Mouse (Mus musculus) testis, adult 10 weeks (tissue): ENCODE measurements around the gene Gemin6. TPM values are rescaled to one million over a fixed set of nuclear protein-coding genes. Genes with fewer than 3 reads are reported as not detected.

Experiments
- polyA plus RNA-seq: library from polyadenylated mRNA; stranded (reverse); fragments of 350-450 nt; fragmentation: Illumina TruSeq; extraction: RNeasy Lipid Tissue Mini Kit (QIAGEN cat#74804); gene quantifications from one replicate; pipeline ENCODE4 v1.2.3, GENCODE M21; 2014; ENCODE audit warnings: low read depth, low replicate concordance

The Gemin6 gene
- 24.8 TPM for polyA plus RNA-seq

GRCm38 (mm10) chr17:80224326-80225116 is at the start of gene Gemin6:
Gene Gemin6 (plus strand): TSS chr17:80224441.

DNA sequence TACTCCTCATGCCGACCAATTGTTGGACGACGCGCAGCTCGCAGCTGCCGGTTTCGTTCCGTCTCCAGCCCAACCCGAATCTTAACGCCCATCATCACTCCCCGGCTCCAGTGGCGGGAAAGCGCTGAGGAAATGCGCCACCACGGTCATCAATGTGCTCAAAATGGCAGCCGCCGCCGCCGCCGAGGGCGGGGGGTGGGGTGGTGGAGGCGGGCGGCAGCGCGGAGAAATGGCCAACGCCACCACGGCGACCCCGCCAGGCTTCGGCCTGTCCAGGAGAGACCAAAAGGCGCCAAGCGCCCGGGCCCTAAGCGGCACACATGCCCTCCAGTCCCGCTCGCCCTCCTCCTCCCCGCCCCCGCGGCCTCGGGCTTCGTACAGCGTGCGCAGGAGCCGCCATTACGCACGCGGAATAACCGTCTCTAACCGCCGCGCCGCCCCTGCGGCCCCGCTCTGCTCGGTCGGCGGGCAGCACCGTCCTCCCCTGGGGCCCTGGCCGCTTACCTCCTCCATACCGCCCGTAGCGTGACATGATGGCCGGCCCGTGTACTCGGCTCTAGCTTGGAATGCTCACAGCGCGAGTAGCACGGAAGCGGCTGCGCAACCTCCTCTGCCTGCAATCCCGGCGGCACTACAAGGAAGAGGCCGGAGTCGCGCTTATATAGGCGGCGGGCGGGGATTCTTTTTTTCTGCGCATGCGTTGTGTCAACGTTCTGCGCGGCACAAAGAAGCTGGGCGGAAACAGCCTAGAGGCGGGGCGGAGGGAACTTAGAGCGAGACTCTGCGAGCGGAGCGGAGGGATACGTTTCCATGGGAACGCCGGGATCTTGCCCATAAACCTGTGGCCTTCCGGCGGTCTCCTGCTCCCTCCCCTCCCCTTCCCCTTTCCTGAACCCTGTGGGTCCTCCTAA is 17.3 kb upstream of the Gemin6 start, which contains the start of the genes Srsf7 and Ttc39d:
Gene Srsf7, minus strand, starts transcription at position 637 of the 911 bp plus-strand sequence.
Gene Ttc39d, plus strand, starts transcription at position 790 of the 911 bp plus-strand sequence.

Other genes starting within 250 kb of the Gemin6 start
- 186 TPM for gene Hnrnpll, start 162.1 kb upstream of the Gemin6 start, polyA plus RNA-seq
- gene Galm, start 97.0 kb upstream of the Gemin6 start, polyA plus RNA-seq = 25.0 TPM
- gene Srsf7, start 17.1 kb upstream of the Gemin6 start, polyA plus RNA-seq = 144 TPM
- gene Ttc39d, start 17.0 kb upstream of the Gemin6 start, polyA plus RNA-seq = 678 TPM
- gene Morn2, start 65.8 kb downstream of the Gemin6 start, polyA plus RNA-seq = 381 TPM
- gene Dhx57, start 66.0 kb downstream of the Gemin6 start, polyA plus RNA-seq = 7.8 TPM
- gene Arhgef33, start 83.0 kb downstream of the Gemin6 start, polyA plus RNA-seq = 47.8 TPM
- not detected for gene Gm10190, start 149.1 kb downstream of the Gemin6 start, polyA plus RNA-seq